12 mouse cellular contexts compared by ENCODE assay signal in the genomic region with DNA sequence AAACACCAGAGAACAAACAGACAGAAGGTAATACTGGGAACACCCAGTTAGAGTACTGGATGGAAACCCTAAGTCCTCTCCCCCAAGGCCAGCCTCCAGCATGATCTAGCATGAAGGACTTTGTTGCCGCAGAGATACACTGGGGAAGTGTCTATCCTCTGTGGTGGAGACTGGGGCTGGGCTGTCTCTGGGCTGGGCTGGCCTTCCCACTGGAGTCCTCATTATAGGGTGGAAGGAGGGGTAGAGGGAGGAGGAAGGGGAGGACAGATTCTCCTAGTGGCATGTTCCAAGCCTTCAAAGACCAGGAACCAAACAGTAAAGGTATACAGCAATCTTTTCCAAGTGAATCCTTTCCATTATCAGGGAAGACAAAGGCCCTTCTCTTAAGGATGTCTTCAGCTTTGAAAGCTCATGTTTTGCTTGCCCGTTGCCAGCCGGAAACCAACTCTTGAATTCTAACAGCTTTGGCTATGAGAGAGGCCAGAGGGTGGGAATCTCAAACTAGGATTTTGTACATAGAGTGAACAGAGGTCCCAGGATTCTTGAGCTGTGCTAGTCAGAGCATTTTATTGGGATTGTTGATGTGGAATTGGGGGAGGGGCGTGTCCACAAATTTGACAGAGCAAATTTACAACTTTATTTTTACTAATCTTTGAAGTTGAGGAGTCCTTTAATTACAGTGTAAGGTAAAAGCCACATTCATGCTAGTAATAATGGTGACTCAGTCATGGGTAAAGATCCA.
A peak's percentile ranks its signal among the peaks of the same experiment; 100 is the strongest.
DNase-seq lines count a peak whose midpoint lies in the region; ATAC-seq and TF ChIP-seq lines count a peak whose summit lies in the region.
"Had no signal": no experiment of that assay in that cellular context is flagged by ENCODE, and none has a peak within 500 bp of the region (broad histone marks: within the 10 kb centered on the region; RNA-seq: fewer than 3 reads in every experiment).

No protein-coding gene starts in this region.

- 87% methylated on average over 4 of the region's 4 CpGs for WGBS in forebrain, embryonic 10.5 days
- 71% methylated on average over 4 of the region's 4 CpGs for WGBS in forebrain, postnatal 0 days
- WGBS in embryonic facial prominence, embryonic 11.5 days = 76% methylated on average over 4 of the region's 4 CpGs
- WGBS in forebrain, embryonic 16.5 days = 71% methylated on average over 4 of the region's 4 CpGs
- WGBS in limb, embryonic 15.5 days = 73% methylated on average over 4 of the region's 4 CpGs

- no peak overlapping the region for H3K4me2 ChIP-seq in forebrain, postnatal 0 days (ENCODE audit: low read depth)
- H3K4me2 ChIP-seq in embryonic facial prominence, embryonic 11.5 days (ENCODE audit: low read depth, low read length) = no peak overlapping the region
- no peak overlapping the region for H3K4me2 ChIP-seq in forebrain, embryonic 16.5 days (ENCODE audit: low read length)
- no peak overlapping the region for H3K4me2 ChIP-seq in limb, embryonic 15.5 days
- H3K4me2 ChIP-seq: heart, embryonic 13.5 days; liver, embryonic 15.5 days had no signal

- ATAC-seq in forebrain, postnatal 0 days = no peak; the same call in 1 of the 2 replicates
- peak; percentile 45; the same call in 1 of the 2 replicates for ATAC-seq in embryonic facial prominence, embryonic 11.5 days (replicated peaks; ENCODE audit: insufficient number of reproducible peaks, low FRiP score, low TSS enrichment, low read depth)
- no peak for ATAC-seq in forebrain, embryonic 16.5 days
- ATAC-seq in limb, embryonic 15.5 days (ENCODE audit: insufficient number of reproducible peaks, low FRiP score, low TSS enrichment, low read depth) = peak; percentile 53; the same call in 1 of the 2 replicates
- ATAC-seq: intestine, embryonic 16.5 days had no signal

- H3K27ac ChIP-seq in forebrain, embryonic 10.5 days = peak overlapping the region; percentile 75
- no peak overlapping the region; the same call in 1 of the 2 replicates for H3K27ac ChIP-seq in forebrain, postnatal 0 days (ENCODE audit: low read depth, low read length)
- peak overlapping the region; percentile 79 for H3K27ac ChIP-seq in embryonic facial prominence, embryonic 11.5 days (replicated peaks; ENCODE audit: low read depth, low read length)
- peak overlapping the region; percentile 58 for H3K27ac ChIP-seq in forebrain, embryonic 16.5 days (ENCODE audit: low read length)
- H3K27ac ChIP-seq in limb, embryonic 15.5 days = peak overlapping the region; percentile 76
- H3K27ac ChIP-seq: heart, embryonic 13.5 days; liver, embryonic 15.5 days had no signal

- H3K4me3 ChIP-seq in forebrain, embryonic 10.5 days = no peak overlapping the region
- H3K4me3 ChIP-seq in forebrain, postnatal 0 days (ENCODE audit: low read depth, low read length) = no peak overlapping the region
- H3K4me3 ChIP-seq in embryonic facial prominence, embryonic 11.5 days (ENCODE audit: low read depth, low read length) = no peak overlapping the region
- H3K4me3 ChIP-seq in forebrain, embryonic 16.5 days (replicated peaks; ENCODE audit: low read length) = no peak overlapping the region
- no peak overlapping the region for H3K4me3 ChIP-seq in limb, embryonic 15.5 days
- H3K4me3 ChIP-seq: heart, embryonic 13.5 days; liver, embryonic 15.5 days had no signal

- H3K27me3 ChIP-seq in forebrain, embryonic 10.5 days (ENCODE audit: poor library complexity, severe bottlenecking) = no peaks in the 10 kb centered on the region
- no peaks in the 10 kb centered on the region for H3K27me3 ChIP-seq in forebrain, postnatal 0 days (ENCODE audit: insufficient read depth, low read length)
- H3K27me3 ChIP-seq in embryonic facial prominence, embryonic 11.5 days (ENCODE audit: control insufficient read depth, insufficient read depth, low read length) = no peaks in the 10 kb centered on the region
- H3K27me3 ChIP-seq in forebrain, embryonic 16.5 days (replicated peaks; ENCODE audit: control insufficient read depth, insufficient read depth, low read length) = no peaks in the 10 kb centered on the region
- no peaks in the 10 kb centered on the region for H3K27me3 ChIP-seq in limb, embryonic 15.5 days
- H3K27me3 ChIP-seq: heart, embryonic 13.5 days; liver, embryonic 15.5 days had no signal

- DNase-seq in forebrain, embryonic 10.5 days (ENCODE audit: extremely low spot score, low spot score) = no peak
- DNase-seq in forebrain, postnatal 0 days = no peak
- no peak for DNase-seq in embryonic facial prominence, embryonic 11.5 days (ENCODE audit: low spot score)
- no peak for DNase-seq in embryo, embryonic 9.5 days (ENCODE audit: extremely low spot score)
- no peak for DNase-seq in right cerebral cortex, postnatal 10 days (ENCODE audit: low spot score in 2 of 2)
- DNase-seq in gastrocnemius, postnatal 4 days (ENCODE audit: low spot score in 2 of 2) = no peak
- DNase-seq: adrenal gland, adult 2 months had no signal

- no peaks in the 10 kb centered on the region for H3K36me3 ChIP-seq in forebrain, embryonic 10.5 days (replicated peaks)
- no peaks in the 10 kb centered on the region for H3K36me3 ChIP-seq in forebrain, postnatal 0 days (ENCODE audit: insufficient read depth)
- H3K36me3 ChIP-seq in embryonic facial prominence, embryonic 11.5 days (replicated peaks; ENCODE audit: control insufficient read depth, insufficient read depth, low read depth, low read length) = no peaks in the 10 kb centered on the region
- no peaks in the 10 kb centered on the region for H3K36me3 ChIP-seq in forebrain, embryonic 16.5 days (ENCODE audit: control insufficient read depth, insufficient read depth)
- no peaks in the 10 kb centered on the region for H3K36me3 ChIP-seq in limb, embryonic 15.5 days
- H3K36me3 ChIP-seq: heart, embryonic 13.5 days; liver, embryonic 15.5 days had no signal

- no peak for TF ChIP-seq CTCF in forebrain, postnatal 0 days (IDR thresholded peaks at IDR 0.05; ENCODE audit: low read depth)

- no peak overlapping the region for H3K9ac ChIP-seq in forebrain, postnatal 0 days
- H3K9ac ChIP-seq in embryonic facial prominence, embryonic 11.5 days (replicated peaks; ENCODE audit: low read length) = no peak overlapping the region
- no peak overlapping the region for H3K9ac ChIP-seq in forebrain, embryonic 16.5 days (replicated peaks; ENCODE audit: low read depth, low read length)
- no peak overlapping the region for H3K9ac ChIP-seq in limb, embryonic 15.5 days
- H3K9ac ChIP-seq: heart, embryonic 13.5 days; liver, embryonic 15.5 days had no signal

- H3K9me3 ChIP-seq in forebrain, embryonic 10.5 days = no peaks in the 10 kb centered on the region
- H3K9me3 ChIP-seq in forebrain, postnatal 0 days (ENCODE audit: low read length) = no peaks in the 10 kb centered on the region
- H3K9me3 ChIP-seq in embryonic facial prominence, embryonic 11.5 days (replicated peaks; ENCODE audit: control insufficient read depth, low read length) = no peaks in the 10 kb centered on the region
- no peaks in the 10 kb centered on the region for H3K9me3 ChIP-seq in forebrain, embryonic 16.5 days (ENCODE audit: control insufficient read depth, low read length)
- H3K9me3 ChIP-seq in limb, embryonic 15.5 days = no peaks in the 10 kb centered on the region
- H3K9me3 ChIP-seq: heart, embryonic 13.5 days; liver, embryonic 15.5 days had no signal

- H3K4me1 ChIP-seq in forebrain, embryonic 10.5 days = peaks cover 29% of the 10 kb centered on the region
- peaks cover 15% of the 10 kb centered on the region; the same call in 1 of the 2 replicates for H3K4me1 ChIP-seq in forebrain, postnatal 0 days (ENCODE audit: insufficient read depth)
- H3K4me1 ChIP-seq in embryonic facial prominence, embryonic 11.5 days (ENCODE audit: control insufficient read depth, insufficient read depth, low read length) = peaks cover 3% of the 10 kb centered on the region; the same call in 1 of the 2 replicates
- H3K4me1 ChIP-seq in forebrain, embryonic 16.5 days (replicated peaks; ENCODE audit: control insufficient read depth, insufficient read depth, low read length) = peaks cover 23% of the 10 kb centered on the region
- peaks cover 24% of the 10 kb centered on the region for H3K4me1 ChIP-seq in limb, embryonic 15.5 days
- H3K4me1 ChIP-seq: liver, embryonic 15.5 days had no signal

Comparison
In these comparisons a context has a peak if more than half of its experiments do, and no peak if none do; other contexts are left out.
1. ATAC-seq: peak in embryonic facial prominence, embryonic 11.5 days (single experiment) and limb, embryonic 15.5 days (single experiment); none in forebrain, postnatal 0 days (single experiment) and forebrain, embryonic 16.5 days (single experiment).